Mouse (Mus musculus) left cerebral cortex, adult 18-20 months (tissue): Measurements from ENCODE around the gene Gm21190. TPM values are rescaled to one million over a fixed set of nuclear protein-coding genes. Genes with fewer than 3 reads are reported as not detected.
A peak's percentile ranks its signal among the peaks of the same experiment; 100 is the strongest.
"Not testable (repeated sequence)": the region's sequence is repeated elsewhere in the genome, so short reads cannot be mapped to it uniquely, and the experiment has no call there.

ENCODE experiments used
- DNase-seq, 2 experiments: peaks; one replicate each; pipeline ENCODE4 v3.0.0; 2021 to 2022; ENCODE audit warnings: low spot score in 2 of 2, mixed read lengths in 1 of 2
- total RNA-seq, 2 experiments: library from RNA; stranded (reverse); gene quantifications; 2 replicates each; pipeline ENCODE4 v1.2.3; 2021

Gene Gm21190
- total RNA-seq, 2 experiments from 2014 or later = not detected

DNA sequence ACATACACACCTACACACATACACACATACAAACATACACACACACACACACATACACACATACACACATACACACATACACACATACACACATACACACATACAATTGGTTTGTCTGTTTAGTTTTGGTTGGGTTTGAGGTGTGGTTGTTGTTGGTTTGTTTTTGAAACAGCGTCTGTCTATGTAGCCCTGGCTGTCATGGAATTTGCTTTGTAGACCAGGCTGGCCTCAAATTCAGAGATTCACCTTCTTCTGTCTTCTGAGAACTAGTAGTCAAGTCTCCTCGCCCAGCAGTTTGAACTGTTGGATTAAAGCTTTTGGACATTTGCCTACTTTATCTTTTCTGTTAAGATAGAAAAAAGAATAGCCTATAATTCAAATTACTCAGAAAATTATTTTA, 38.1 kb downstream of the Gm21190 start:
- not testable (repeated sequence) for DNase-seq

DNA sequence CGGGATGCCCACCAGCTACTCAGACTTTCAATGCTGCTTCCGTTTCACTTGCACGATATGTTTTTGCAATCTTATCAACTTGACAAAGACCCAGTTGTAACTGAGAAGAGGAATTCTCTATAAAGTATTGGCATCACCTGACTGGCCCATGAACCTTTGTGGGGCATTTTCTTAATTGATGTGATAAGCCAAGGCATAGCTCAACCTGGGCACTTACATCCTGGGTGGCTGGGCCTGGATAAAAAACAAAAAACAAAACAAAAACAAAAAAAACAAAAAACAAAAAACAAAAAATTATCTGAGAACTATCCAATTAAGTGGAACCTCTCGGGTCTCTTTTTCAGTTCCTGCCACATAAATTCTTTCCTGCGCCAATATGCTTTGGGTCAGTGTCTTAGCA, 40.3 kb downstream of the Gm21190 start:
- no peak for DNase-seq

DNA sequence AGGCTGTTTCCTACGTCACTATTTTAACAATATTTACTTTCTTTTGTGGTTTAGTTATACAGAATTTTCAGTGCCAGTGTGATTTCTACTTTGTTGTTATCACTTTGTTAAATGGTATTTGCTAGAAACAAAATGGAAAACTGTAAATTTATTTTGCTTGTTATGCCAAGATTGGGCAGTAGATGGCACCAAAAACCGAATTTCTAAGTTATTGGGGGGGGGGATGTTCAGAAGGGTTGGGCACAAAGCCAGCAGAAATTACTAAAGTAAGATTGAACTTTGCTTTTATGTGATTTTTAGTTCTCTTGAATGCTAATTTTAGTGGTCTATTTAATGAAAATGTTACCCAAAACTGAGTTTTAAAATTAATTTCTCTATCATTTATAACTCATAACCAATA, 44.4 kb downstream of the Gm21190 start:
- not testable (repeated sequence) for DNase-seq

DNA sequence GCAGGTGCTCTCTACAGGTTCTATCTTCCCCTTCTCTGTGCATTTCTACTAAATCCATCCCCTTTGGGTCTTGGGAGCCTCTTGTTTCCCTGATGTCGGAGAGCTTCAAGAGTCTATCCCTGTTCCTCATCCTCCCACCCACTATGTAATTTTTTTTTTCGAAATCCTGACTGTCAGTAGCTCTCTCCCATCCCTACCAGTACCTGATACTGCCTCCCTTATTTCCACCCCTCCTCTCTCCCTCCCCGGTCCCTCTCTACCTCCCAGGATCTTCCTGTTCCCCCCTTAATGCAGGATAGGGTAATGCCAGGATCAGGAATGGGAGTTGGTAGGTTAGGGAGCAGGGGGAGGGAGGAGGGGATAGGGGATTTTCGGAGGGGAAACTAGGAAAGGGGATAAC, 45.4 kb downstream of the Gm21190 start:
- not testable (repeated sequence) for DNase-seq

DNA sequence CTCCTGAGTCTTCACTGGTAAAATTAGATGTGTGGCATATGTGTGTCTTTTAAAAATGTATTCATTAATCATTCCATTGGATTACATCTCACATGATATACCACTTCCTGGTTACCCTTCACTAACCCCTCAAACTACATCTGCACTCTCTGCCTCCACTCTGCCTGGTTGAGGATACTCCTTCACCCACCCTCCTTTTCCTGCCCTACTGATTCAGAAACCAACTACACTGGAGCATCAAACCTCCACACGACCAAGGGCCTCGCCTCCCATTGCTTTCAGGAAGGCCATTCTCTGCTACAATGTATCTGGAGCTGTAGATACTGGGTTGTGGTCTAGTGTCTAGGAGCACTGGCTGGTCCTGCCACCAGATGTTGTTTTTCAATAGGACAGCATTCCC, 46.2 kb downstream of the Gm21190 start:
- DNase-seq = peak in 1 of 2 experiments; percentile 6

DNA sequence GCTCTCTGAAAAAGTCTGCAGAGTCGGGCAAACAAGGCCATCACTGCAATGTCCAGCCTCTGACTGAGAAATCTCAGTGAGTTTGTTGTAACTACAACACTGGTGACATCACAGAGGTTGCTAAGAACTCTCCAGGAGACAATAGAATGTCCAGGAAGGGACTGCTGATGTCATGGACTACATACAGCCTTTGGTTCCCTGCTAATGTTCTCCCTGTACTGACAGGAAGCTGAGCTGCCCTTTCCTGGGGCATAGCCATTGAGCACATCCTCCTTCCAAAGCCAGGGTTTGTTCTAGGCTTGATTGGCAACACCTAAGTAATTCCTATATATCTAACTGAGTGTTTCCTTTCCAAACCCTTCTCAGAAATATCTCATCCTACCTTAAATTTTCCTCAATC, 52.6 kb downstream of the Gm21190 start, which contains the start of gene Gm21149:
TSS of gene Gm21149 (minus strand) at position 101 of the 400 bp plus-strand sequence.
- not testable (repeated sequence) for DNase-seq

Other genes with a start within 250 kb of the Gm21190 start
- gene Gm21149, start 52.7 kb downstream of the Gm21190 start, total RNA-seq = not detected
- gene Gm21083, start 48.1 kb upstream of the Gm21190 start, total RNA-seq = not detected
- not detected for gene Speer4d, start 89.8 kb upstream of the Gm21190 start, total RNA-seq
- not detected for gene 4930572O03Rik, start 127.8 kb upstream of the Gm21190 start, total RNA-seq
- gene Speer4c, start 185.0 kb upstream of the Gm21190 start, total RNA-seq = not detected